Mouse (Mus musculus): ENCODE results near the gene Lrrc74a. TPM values are rescaled to one million over a fixed set of nuclear protein-coding genes. Genes with fewer than 3 reads are reported as not detected.

Gene Lrrc74a
- polyA plus RNA-seq, 1 experiment from 2014 or later, result not detected

DNA sequence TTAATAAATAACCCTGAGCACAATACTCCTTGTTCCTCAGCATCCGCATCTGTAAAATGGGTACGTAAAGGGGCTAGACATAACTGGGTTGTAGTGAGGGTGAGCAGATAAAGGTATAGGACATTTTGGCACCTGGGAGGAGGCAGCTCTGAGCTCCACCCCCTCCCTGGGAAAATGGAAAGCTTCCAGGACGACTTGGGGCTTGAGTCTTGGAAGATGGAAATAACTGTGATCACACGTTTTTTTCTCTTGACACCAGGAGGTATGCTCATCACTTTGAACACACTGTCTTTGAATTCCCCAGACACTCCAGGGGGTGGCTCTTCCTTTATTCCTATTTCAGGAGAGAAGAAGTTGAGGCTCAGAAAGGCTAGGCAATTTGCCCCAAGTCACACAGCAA lies 71.1 kb downstream of the Lrrc74a start:
- Histone ChIP-seq H3K27me3 (ENCODE audit: control insufficient read depth, insufficient read depth, low read length) (no peaks in the 10 kb centered on the region), H3K4me3 (replicated peaks; ENCODE audit: low read length) (no peak overlapping the region), H3K36me3 (ENCODE audit: control insufficient read depth, insufficient read depth, low read length) (no peaks in the 10 kb centered on the region), H3K9me3 (replicated peaks; ENCODE audit: control insufficient read depth, low read length) (no peaks in the 10 kb centered on the region), H3K4me1 (ENCODE audit: control insufficient read depth, insufficient read depth, low read length) (peaks cover 68% of the 10 kb centered on the region), H3K9ac (ENCODE audit: low read length) (no peak overlapping the region), H3K27ac (ENCODE audit: low read length) (no peak overlapping the region), H3K4me2 (ENCODE audit: low read depth, low read length) (no peak overlapping the region)
- no peak for ATAC-seq (ENCODE audit: insufficient read depth, low FRiP score)
- 68% methylated on average over 4 of the region's 4 CpGs for WGBS

- Histone ChIP-seq H3K36me3 (ENCODE audit: control insufficient read depth, insufficient read depth, low read length) (no peaks in the 10 kb centered on the region), H3K9ac (ENCODE audit: low read length) (no peak overlapping the region), H3K27me3 (ENCODE audit: control insufficient read depth, insufficient read depth, low read length) (no peaks in the 10 kb centered on the region), H3K9me3 (replicated peaks; ENCODE audit: control insufficient read depth, low read length) (no peaks in the 10 kb centered on the region), H3K4me3 (replicated peaks; ENCODE audit: low read length) (no peak overlapping the region), H3K27ac (ENCODE audit: low read length) (no peak overlapping the region), H3K4me2 (ENCODE audit: low read depth, low read length) (0 out of 2 replicates have a peak overlapping the region, but pooled peaks have one; percentile 6), H3K4me1 (ENCODE audit: control insufficient read depth, insufficient read depth, low read length) (peaks cover 70% of the 10 kb centered on the region)
- ATAC-seq (ENCODE audit: insufficient read depth, low FRiP score), result no peak
- WGBS, result 12% methylated on average over 19 of the region's 20 CpGs
Measured at GRCm38 (mm10) chr12:86806031-86806922, 72.1 kb downstream of the Lrrc74a start.

DNA sequence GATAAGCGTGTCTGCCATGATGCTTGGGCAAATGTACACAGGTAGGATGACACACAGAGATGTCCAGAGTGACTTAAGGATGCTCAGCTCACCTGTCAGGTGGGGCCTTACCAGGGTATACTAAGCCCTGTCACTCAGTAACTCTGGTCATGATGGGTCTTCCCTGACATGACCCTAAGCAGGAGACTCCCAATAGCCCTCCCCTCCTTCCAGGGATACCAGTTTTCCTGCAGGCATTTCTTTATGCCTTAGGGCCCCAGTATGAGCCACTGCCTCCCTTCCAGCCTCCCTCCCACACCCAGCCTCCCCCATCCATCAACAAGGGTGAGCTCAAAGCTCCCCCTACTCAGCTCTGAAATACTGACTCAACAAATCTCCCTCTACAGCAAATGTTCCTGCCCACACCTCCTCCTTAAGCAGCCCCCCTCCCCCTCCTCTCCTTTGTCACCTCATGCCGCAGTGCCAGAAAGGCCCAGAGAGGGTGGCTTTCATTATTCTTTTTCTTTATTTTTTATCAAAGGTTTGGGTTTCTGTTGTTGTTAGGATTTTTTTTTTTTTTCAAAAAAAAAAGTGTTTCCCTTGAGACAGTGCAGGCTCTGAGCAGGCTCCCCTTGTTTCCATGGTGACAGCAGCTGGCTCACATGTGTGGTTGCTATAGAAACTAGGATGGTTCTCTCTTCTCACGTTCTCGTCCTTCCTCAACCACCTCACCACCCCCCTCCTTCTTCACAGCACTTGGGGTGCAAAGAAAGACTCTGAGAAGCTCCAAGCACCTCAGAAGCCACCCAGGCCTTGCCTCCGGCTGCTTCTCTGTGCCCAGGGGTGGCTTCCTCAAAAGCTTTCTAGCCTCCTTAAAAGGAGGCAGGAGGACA lies 73.0 kb downstream of the Lrrc74a start:
- Histone ChIP-seq H3K4me2 (ENCODE audit: low read depth, low read length) (no peak overlapping the region), H3K4me3 (replicated peaks; ENCODE audit: low read length) (no peak overlapping the region), H3K27me3 (ENCODE audit: control insufficient read depth, insufficient read depth, low read length) (no peaks in the 10 kb centered on the region), H3K27ac (ENCODE audit: low read length) (peak overlapping the region; percentile 48; the same call in 1 of the 2 replicates), H3K9ac (ENCODE audit: low read length) (0 out of 2 replicates have a peak overlapping the region, but pooled peaks have one; percentile 32), H3K36me3 (ENCODE audit: control insufficient read depth, insufficient read depth, low read length) (no peaks in the 10 kb centered on the region), H3K9me3 (replicated peaks; ENCODE audit: control insufficient read depth, low read length) (no peaks in the 10 kb centered on the region), H3K4me1 (ENCODE audit: control insufficient read depth, insufficient read depth, low read length) (peaks cover 62% of the 10 kb centered on the region)
- ATAC-seq (ENCODE audit: insufficient read depth, low FRiP score), result no peak
- WGBS, result 21% methylated on average over 5 of the region's 5 CpGs

GRCm38 (mm10) chr12:86807795-86808128 lies 73.6 kb downstream of the Lrrc74a start:
- no peaks in the 10 kb centered on the region for H3K36me3 ChIP-seq (ENCODE audit: control insufficient read depth, insufficient read depth, low read length)
- H3K4me3 ChIP-seq (replicated peaks; ENCODE audit: low read length), result no peak overlapping the region
- no peaks in the 10 kb centered on the region for H3K27me3 ChIP-seq (ENCODE audit: control insufficient read depth, insufficient read depth, low read length)
- H3K4me1 ChIP-seq (ENCODE audit: control insufficient read depth, insufficient read depth, low read length), result peaks cover 56% of the 10 kb centered on the region
- ATAC-seq (ENCODE audit: insufficient read depth, low FRiP score), result no peak
- peak overlapping the region; percentile 48; the same call in 1 of the 2 replicates for H3K27ac ChIP-seq (ENCODE audit: low read length)
- no peaks in the 10 kb centered on the region for H3K9me3 ChIP-seq (replicated peaks; ENCODE audit: control insufficient read depth, low read length)
- no peak overlapping the region for H3K4me2 ChIP-seq (ENCODE audit: low read depth, low read length)
- 0 out of 2 replicates have a peak overlapping the region, but pooled peaks have one; percentile 32 for H3K9ac ChIP-seq (ENCODE audit: low read length)
- WGBS, result 38% methylated on average over 4 of the region's 4 CpGs

- H3K36me3 ChIP-seq (ENCODE audit: control insufficient read depth, insufficient read depth, low read length), result no peaks in the 10 kb centered on the region
Measured at GRCm38 (mm10) chr12:86808856-86809255, 74.7 kb downstream of the Lrrc74a start.

DNA sequence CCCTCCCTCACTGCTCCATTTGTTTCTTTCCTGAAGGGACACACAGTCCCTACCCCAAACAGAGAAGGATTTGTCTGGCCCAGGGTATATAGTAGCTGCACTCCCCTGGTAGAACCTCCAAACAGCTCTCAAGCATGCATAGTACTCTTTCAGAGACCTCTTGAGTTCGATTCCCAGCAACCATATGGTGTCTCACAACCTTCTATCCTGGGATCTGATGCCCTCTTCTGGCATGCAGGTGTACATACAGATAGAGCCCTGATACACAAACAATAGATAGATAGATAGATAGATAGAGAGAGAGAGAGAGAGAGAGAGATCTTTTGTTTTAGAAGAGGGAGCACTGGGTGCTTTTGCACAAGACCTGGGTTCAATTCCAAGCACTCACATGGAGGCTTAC lies 75.9 kb downstream of the Lrrc74a start:
- Histone ChIP-seq H3K9ac (ENCODE audit: low read length) (no peak overlapping the region), H3K9me3 (replicated peaks; ENCODE audit: control insufficient read depth, low read length) (no peaks in the 10 kb centered on the region), H3K36me3 (ENCODE audit: control insufficient read depth, insufficient read depth, low read length) (no peaks in the 10 kb centered on the region), H3K27ac (ENCODE audit: low read length) (no peak overlapping the region), H3K4me1 (ENCODE audit: control insufficient read depth, insufficient read depth, low read length) (peaks cover 37% of the 10 kb centered on the region), H3K4me3 (replicated peaks; ENCODE audit: low read length) (no peak overlapping the region), H3K4me2 (ENCODE audit: low read depth, low read length) (no peak overlapping the region), H3K27me3 (ENCODE audit: control insufficient read depth, insufficient read depth, low read length) (no peaks in the 10 kb centered on the region)
- WGBS, result 88% methylated on average over 1 of the region's 1 CpGs
- ATAC-seq (ENCODE audit: insufficient read depth, low FRiP score), result no peak

More at GRCm38 (mm10) chr12:86808856-86809255, 74.7 kb downstream of the Lrrc74a start:
- Histone ChIP-seq H3K9ac (ENCODE audit: low read length) (no peak overlapping the region), H3K4me3 (replicated peaks; ENCODE audit: low read length) (no peak overlapping the region), H3K27me3 (ENCODE audit: control insufficient read depth, insufficient read depth, low read length) (no peaks in the 10 kb centered on the region), H3K9me3 (replicated peaks; ENCODE audit: control insufficient read depth, low read length) (no peaks in the 10 kb centered on the region), H3K27ac (ENCODE audit: low read length) (no peak overlapping the region), H3K4me2 (ENCODE audit: low read depth, low read length) (no peak overlapping the region), H3K4me1 (ENCODE audit: control insufficient read depth, insufficient read depth, low read length) (peaks cover 49% of the 10 kb centered on the region)
- 89% methylated on average over 4 of the region's 4 CpGs for WGBS
- no peak for ATAC-seq (ENCODE audit: insufficient read depth, low FRiP score)

GRCm38 (mm10) chr12:86810725-86811444 lies 76.7 kb downstream of the Lrrc74a start:
- Histone ChIP-seq H3K27me3 (ENCODE audit: control insufficient read depth, insufficient read depth, low read length) (no peaks in the 10 kb centered on the region), H3K9me3 (replicated peaks; ENCODE audit: control insufficient read depth, low read length) (no peaks in the 10 kb centered on the region), H3K4me1 (ENCODE audit: control insufficient read depth, insufficient read depth, low read length) (peaks cover 34% of the 10 kb centered on the region), H3K4me2 (ENCODE audit: low read depth, low read length) (no peak overlapping the region), H3K27ac (ENCODE audit: low read length) (peak overlapping the region; percentile 73), H3K9ac (ENCODE audit: low read length) (peak overlapping the region; percentile 49; the same call in 1 of the 2 replicates), H3K4me3 (replicated peaks; ENCODE audit: low read length) (no peak overlapping the region), H3K36me3 (ENCODE audit: control insufficient read depth, insufficient read depth, low read length) (no peaks in the 10 kb centered on the region)
- ATAC-seq (ENCODE audit: insufficient read depth, low FRiP score), result no peak
- WGBS, result 39% methylated on average over 11 of the region's 11 CpGs

GRCm38 (mm10) chr12:86812782-86813181 lies 78.6 kb downstream of the Lrrc74a start:
- H3K9ac ChIP-seq (ENCODE audit: low read length), result no peak overlapping the region
- ATAC-seq (ENCODE audit: insufficient read depth, low FRiP score), result no peak
- no peaks in the 10 kb centered on the region for H3K36me3 ChIP-seq (ENCODE audit: control insufficient read depth, insufficient read depth, low read length)
- no peak overlapping the region for H3K4me3 ChIP-seq (replicated peaks; ENCODE audit: low read length)
- H3K4me1 ChIP-seq (ENCODE audit: control insufficient read depth, insufficient read depth, low read length), result peaks cover 25% of the 10 kb centered on the region
- 75% methylated on average over 3 of the region's 3 CpGs for WGBS
- H3K27ac ChIP-seq (ENCODE audit: low read length), result no peak overlapping the region
- no peaks in the 10 kb centered on the region for H3K9me3 ChIP-seq (replicated peaks; ENCODE audit: control insufficient read depth, low read length)
- no peak overlapping the region for H3K4me2 ChIP-seq (ENCODE audit: low read depth, low read length)
- H3K27me3 ChIP-seq (ENCODE audit: control insufficient read depth, insufficient read depth, low read length), result no peaks in the 10 kb centered on the region

All from stomach, embryonic 16.5 days (tissue).